Mouse (Mus musculus) left cerebral cortex, postnatal 4 days (tissue): Measurements from ENCODE around the gene Gripap1. TPM values are rescaled to one million over a fixed set of nuclear protein-coding genes. Genes with fewer than 3 reads are reported as not detected.
"Not testable (repeated sequence)": the region's sequence is repeated elsewhere in the genome, so short reads cannot be mapped to it uniquely, and the experiment has no call there.

ENCODE experiments used
- DNase-seq: peaks from one replicate; pipeline ENCODE4 v3.0.0-alpha.2; 2022
- intact Hi-C: fragments of 180-260 bp; cut with DNase I; formaldehyde crosslinking; loops from one replicate; pipeline ENCODE4 v1.15.1; 2025
- total RNA-seq, 2 experiments: library from RNA; stranded (reverse); gene quantifications; 2 replicates each; pipeline ENCODE4 v1.2.3; 2021

Gripap1 gene
- 10 to 100 TPM; 79.8 to 81.2 TPM for total RNA-seq

GRCm38 (mm10) chrX:7789542-7790136, at the start of gene Gripap1:
Gene Gripap1 (plus strand): TSS chrX:7789765.
- intact Hi-C loops: no loop called here

GRCm38 (mm10) chrX:7740082-7740819, 49.3 kb upstream of the Gripap1 start:
- DNase-seq: no peak
- intact Hi-C loops: no loop called here

More at GRCm38 (mm10) chrX:7789542-7790136, at the start of gene Gripap1:
- peak; percentile 78 for DNase-seq

GRCm38 (mm10) chrX:7741103-7741502, 48.5 kb upstream of the Gripap1 start:
- intact Hi-C loops: no loop called here
- DNase-seq: no peak

GRCm38 (mm10) chrX:7743470-7743869, 46.1 kb upstream of the Gripap1 start:
- DNase-seq: no peak
- intact Hi-C loops: no loop called here

- intact Hi-C loops: no loop called here
- DNase-seq: no peak
Observed at GRCm38 (mm10) chrX:7744940-7745339, 44.6 kb upstream of the Gripap1 start.

GRCm38 (mm10) chrX:7745429-7745828, 44.1 kb upstream of the Gripap1 start:
- DNase-seq: no peak
- intact Hi-C loops: no loop called here

- DNase-seq: peak; percentile 85
- intact Hi-C loops: no loop called here
Observed at GRCm38 (mm10) chrX:7750432-7751116, 39.0 kb upstream of the Gripap1 start, which contains the start of gene Ccdc120. Gene Ccdc120 (minus strand): TSS chrX:7750905.

GRCm38 (mm10) chrX:7753627-7754026, 35.9 kb upstream of the Gripap1 start:
- DNase-seq, intact Hi-C loops: not testable (repeated sequence)

- peak; percentile 94 for DNase-seq
- intact Hi-C loops: no loop called here
Observed at GRCm38 (mm10) chrX:7762137-7762920, 27.2 kb upstream of the Gripap1 start, which contains the start of gene Tfe3. Gene Tfe3 (plus strand): TSS chrX:7762560.

GRCm38 (mm10) chrX:7762921-7763197, 26.7 kb upstream of the Gripap1 start:
- intact Hi-C loops: no loop called here
- no peak for DNase-seq

GRCm38 (mm10) chrX:7763631-7764393, 25.8 kb upstream of the Gripap1 start:
- intact Hi-C loops: no loop called here
- peak; percentile 8 for DNase-seq

GRCm38 (mm10) chrX:7764657-7765280, 24.8 kb upstream of the Gripap1 start:
- no peak for DNase-seq
- intact Hi-C loops: no loop called here

- intact Hi-C loops: no loop called here
- no peak for DNase-seq
Observed at GRCm38 (mm10) chrX:7765281-7765670, 24.3 kb upstream of the Gripap1 start.

GRCm38 (mm10) chrX:7765764-7766163, 23.8 kb upstream of the Gripap1 start:
- peak; percentile 11 for DNase-seq
- intact Hi-C loops: no loop called here

GRCm38 (mm10) chrX:7769302-7770017, 20.1 kb upstream of the Gripap1 start:
- no peak for DNase-seq
- intact Hi-C loops: no loop called here

GRCm38 (mm10) chrX:7772766-7773165, 16.8 kb upstream of the Gripap1 start:
- intact Hi-C loops: no loop called here
- no peak for DNase-seq

GRCm38 (mm10) chrX:7775501-7776205, 13.9 kb upstream of the Gripap1 start:
- no peak for DNase-seq
- intact Hi-C loops: no loop called here

- intact Hi-C loops: no loop called here
- peak; percentile 46 for DNase-seq
Observed at GRCm38 (mm10) chrX:7776329-7777082, 13.1 kb upstream of the Gripap1 start.
